Mouse (Mus musculus): ENCODE measurements around the gene Olfr1512. TPM values are rescaled to one million over a fixed set of nuclear protein-coding genes. Genes with fewer than 3 reads are reported as not detected.

The Olfr1512 gene
- polyA plus RNA-seq, 1 experiment = not detected

Other genes starting within 250 kb of the Olfr1512 start
- 10.9 and 11.5 TPM in 2 replicates for gene Supt16, start 181.8 kb downstream of the Olfr1512 start, polyA plus RNA-seq (2012; rRNA removed)
- gene Chd8, start 121.4 kb downstream of the Olfr1512 start, polyA plus RNA-seq (2012; rRNA removed) = 20.0 and 23.9 TPM in 2 replicates
- gene Tox4, start 100.0 kb downstream of the Olfr1512 start, polyA plus RNA-seq (2012; rRNA removed) = 21.6 and 28.6 TPM in 2 replicates
- 3.6 and 4.8 TPM in 2 replicates for gene Rab2b, start 99.6 kb downstream of the Olfr1512 start, polyA plus RNA-seq (2012; rRNA removed)
- 14.1 and 14.4 TPM in 2 replicates for gene Mettl3, start 74.0 kb downstream of the Olfr1512 start, polyA plus RNA-seq (2012; rRNA removed)
- 1.0 and 1.7 TPM in 2 replicates for gene Sall2, start 50.4 kb downstream of the Olfr1512 start, polyA plus RNA-seq (2012; rRNA removed)
- gene Olfr1513, start 22.8 kb downstream of the Olfr1512 start, polyA plus RNA-seq (2012; rRNA removed) = not detected in 2 replicates
- not detected in 2 replicates for gene Olfr1511, start 18.2 kb upstream of the Olfr1512 start, polyA plus RNA-seq (2012; rRNA removed)
- not detected in 2 replicates for gene Olfr1510, start 35.2 kb upstream of the Olfr1512 start, polyA plus RNA-seq (2012; rRNA removed)
- not detected in 2 replicates for gene Olfr1509, start 63.8 kb upstream of the Olfr1512 start, polyA plus RNA-seq (2012; rRNA removed)
- gene Olfr1508, start 88.3 kb upstream of the Olfr1512 start, polyA plus RNA-seq (2012; rRNA removed) = not detected in 2 replicates
- not detected in 2 replicates for gene Olfr1507, start 116.6 kb upstream of the Olfr1512 start, polyA plus RNA-seq (2012; rRNA removed)

All from large intestine, adult 2 months (tissue).